Mouse (Mus musculus): ENCODE measurements around the gene Mlh3.

The Mlh3 gene

GRCm38 (mm10) chr12:85193923-85194622 is 76.3 kb downstream of the Mlh3 start:
- in situ Hi-C loops (cut with MseI, MboI), result no loop called here

- in situ Hi-C loops (cut with MseI, MboI), result no loop called here
Measured at GRCm38 (mm10) chr12:85193146-85193545, 77.3 kb downstream of the Mlh3 start.

- in situ Hi-C loops (cut with MseI, MboI), result no loop called here
Measured at GRCm38 (mm10) chr12:85192461-85193108, 77.8 kb downstream of the Mlh3 start.

DNA sequence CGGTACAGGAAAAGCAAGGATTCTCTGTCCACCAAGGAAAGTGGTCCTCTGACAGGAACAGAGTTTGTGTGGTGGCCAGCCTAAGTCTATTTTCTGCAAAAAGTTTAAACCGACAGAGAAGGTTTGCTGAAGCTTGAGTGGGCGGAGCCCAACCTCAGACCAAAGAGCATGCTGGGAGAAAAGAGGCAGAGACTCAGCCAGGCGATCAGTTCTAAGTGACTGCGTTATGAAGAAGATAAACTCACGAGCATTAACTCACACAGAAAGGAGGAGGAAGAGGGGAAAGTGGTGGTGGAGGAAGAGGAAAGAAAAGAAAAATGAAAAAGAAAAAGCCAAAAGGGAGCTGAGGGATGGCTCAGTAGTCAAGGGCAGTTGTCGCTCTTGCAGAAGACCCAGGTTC is 80.1 kb downstream of the Mlh3 start:
- in situ Hi-C loops (cut with MseI, MboI), result no loop called here

GRCm38 (mm10) chr12:85186361-85186760 is 84.0 kb downstream of the Mlh3 start:
- in situ Hi-C loops (cut with MseI, MboI), result no loop called here

- in situ Hi-C loops (cut with MseI, MboI), result no loop called here
Measured at GRCm38 (mm10) chr12:85185810-85186209, 84.6 kb downstream of the Mlh3 start.
